Mouse (Mus musculus) liver, embryonic 12.5 days (tissue): ENCODE measurements around the gene Sec1. TPM values are rescaled to one million over a fixed set of nuclear protein-coding genes. Genes with fewer than 3 reads are reported as not detected.
A peak's percentile ranks its signal among the peaks of the same experiment; 100 is the strongest.
"Not testable (repeated sequence)": the region's sequence is repeated elsewhere in the genome, so short reads cannot be mapped to it uniquely, and the experiment has no call there.

Experiments
- ATAC-seq: fragments of 200-750 bp; cut with Nextera tagmentation; 2 replicates; pipeline ENCODE4 v1.8.0; 2017; ENCODE audit warnings: moderate number of reproducible peaks, mild to moderate bottlenecking, moderate library complexity
- H3K27ac ChIP-seq: fragments of 300-500 bp; sonication (generic); 2 replicates; pipeline ENCODE4 v1.5.1; 2016; ENCODE audit warnings: mild to moderate bottlenecking
- H3K27me3 ChIP-seq: fragments of 300-500 bp; sonication (generic); replicated peaks from 2 replicates; pipeline ENCODE4 v1.6.1; 2016; ENCODE audit warnings: mild to moderate bottlenecking, moderate library complexity
- H3K36me3 ChIP-seq: fragments of 300-500 bp; sonication (generic); 2 replicates; pipeline ENCODE4 v1.6.1; 2016; ENCODE audit warnings: mild to moderate bottlenecking, moderate library complexity
- H3K4me1 ChIP-seq: fragments of 300-500 bp; sonication (generic); 2 replicates; pipeline ENCODE4 v1.6.1; 2016
- H3K4me2 ChIP-seq: fragments of 300-500 bp; sonication (generic); 2 replicates; pipeline ENCODE4 v1.6.1; 2016; ENCODE audit warnings: mild to moderate bottlenecking, moderate library complexity
- H3K4me3 ChIP-seq: fragments of 300-500 bp; sonication (generic); 2 replicates; pipeline ENCODE4 v1.5.1; 2016; ENCODE audit warnings: mild to moderate bottlenecking, moderate library complexity
- H3K9ac ChIP-seq: fragments of 300-500 bp; sonication (generic); 2 replicates; pipeline ENCODE4 v1.6.1; 2016; ENCODE audit warnings: mild to moderate bottlenecking, moderate library complexity
- H3K9me3 ChIP-seq: fragments of 300-500 bp; sonication (generic); replicated peaks from 2 replicates; pipeline ENCODE4 v1.6.1; 2016; ENCODE audit warnings: mild to moderate bottlenecking, moderate library complexity
- WGBS: fragments of 180-500 bp; shearing (Covaris S2); methylation state at CpG from one replicate; pipeline ENCODE4 v1.1.7; 2016; ENCODE audit not compliant: insufficient replicate concordance; 5-methylcytosine and 5-hydroxymethylcytosine counted together
- polyA plus RNA-seq: library from polyadenylated mRNA; unstranded; fragments of >200 nt; fragmentation: Nextera tagmentation; extraction: Ambion mirVana; gene quantifications from 2 replicates; pipeline ENCODE4 v1.2.1, GENCODE M21; 2016

The Sec1 gene
- polyA plus RNA-seq, 1 experiment from 2014 or later = 0.11 TPM

DNA sequence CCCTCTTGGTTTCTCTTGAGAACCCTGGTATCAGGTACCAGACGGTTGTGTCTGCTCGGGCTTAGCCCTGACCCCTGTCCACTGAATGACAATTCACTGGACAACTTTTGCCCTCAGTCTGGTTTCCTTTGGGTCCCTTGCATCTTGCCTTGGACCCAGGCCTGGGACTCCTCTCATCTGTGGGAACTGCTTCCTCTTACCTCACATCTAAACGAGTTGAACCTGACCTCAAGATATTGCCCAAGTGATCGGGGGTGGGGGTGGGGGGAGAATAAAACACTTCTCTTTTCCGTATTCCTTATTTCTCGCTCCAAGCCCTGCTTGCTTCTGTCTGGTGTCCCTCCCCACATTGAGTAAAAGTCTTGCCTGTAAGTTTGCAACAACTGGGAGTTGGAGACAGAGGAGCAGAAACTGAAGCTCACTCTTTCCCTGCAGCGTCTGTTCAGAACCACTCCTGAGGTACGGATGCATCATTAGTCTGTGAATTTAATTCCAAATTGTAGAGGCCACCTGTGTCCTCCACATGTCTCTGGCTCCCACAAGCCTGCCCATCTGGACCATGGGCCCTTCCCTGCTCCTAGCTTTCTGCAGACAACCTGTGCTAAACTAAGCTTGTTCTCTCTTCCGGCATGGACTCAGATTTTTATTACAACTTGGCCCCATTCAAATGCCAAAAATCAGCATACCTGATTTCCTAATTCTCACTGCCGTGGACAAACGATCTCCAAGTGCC, 33.3 kb downstream of the Sec1 start:
- Histone ChIP-seq H3K4me1 (peaks cover 17% of the 10 kb centered on the region; the same call in 1 of the 2 replicates), H3K9ac (no peak overlapping the region), H3K4me3 (no peak overlapping the region), H3K27ac (no peak overlapping the region), H3K27me3 (peaks cover 17% of the 10 kb centered on the region), H3K36me3 (no peaks in the 10 kb centered on the region), H3K4me2 (no peak overlapping the region), H3K9me3 (no peaks in the 10 kb centered on the region)
- ATAC-seq = no peak
- WGBS = 56% methylated on average over 11 of the region's 11 CpGs

DNA sequence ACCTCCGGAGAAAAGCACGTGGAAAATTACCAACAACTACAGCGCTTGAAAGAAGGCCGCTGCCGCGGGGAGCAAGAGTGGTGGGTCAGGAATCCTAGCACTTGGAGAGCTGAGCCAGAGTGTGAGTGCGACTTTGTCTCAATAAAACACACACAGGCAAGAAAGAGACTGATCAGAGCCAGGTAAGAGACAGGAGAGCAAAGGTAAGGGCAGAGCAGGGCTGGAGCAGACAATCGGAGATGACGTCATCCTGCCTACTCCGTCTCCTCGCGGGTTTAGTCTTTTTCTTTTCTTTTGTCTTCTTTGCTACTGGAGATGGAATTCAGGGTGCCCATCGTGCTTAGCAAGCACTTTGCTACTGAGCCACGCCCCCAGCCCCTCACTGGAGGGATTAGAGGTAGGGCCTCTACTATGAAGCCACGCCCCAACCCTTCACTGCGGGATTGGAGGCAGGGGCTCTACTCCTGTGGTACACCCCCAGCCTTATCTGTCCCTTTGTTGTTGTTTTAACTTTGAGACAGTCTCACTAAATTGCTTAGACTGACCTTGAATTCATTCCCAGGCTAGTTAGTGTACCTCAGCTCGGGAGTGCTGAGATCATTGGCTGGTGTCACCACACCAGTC, 39.7 kb downstream of the Sec1 start:
- no peak for ATAC-seq
- Histone ChIP-seq H3K36me3 (no peaks in the 10 kb centered on the region), H3K27me3 (no peaks in the 10 kb centered on the region; the same call in 1 of the 2 replicates), H3K27ac (no peak overlapping the region), H3K9me3 (no peaks in the 10 kb centered on the region), H3K4me3 (0 out of 2 replicates have a peak overlapping the region, but pooled peaks have one; percentile 19), H3K9ac (no peak overlapping the region), H3K4me1 (peaks cover 5% of the 10 kb centered on the region), H3K4me2 (peak overlapping the region; percentile 52)
- 37% methylated on average over 17 of the region's 17 CpGs for WGBS

DNA sequence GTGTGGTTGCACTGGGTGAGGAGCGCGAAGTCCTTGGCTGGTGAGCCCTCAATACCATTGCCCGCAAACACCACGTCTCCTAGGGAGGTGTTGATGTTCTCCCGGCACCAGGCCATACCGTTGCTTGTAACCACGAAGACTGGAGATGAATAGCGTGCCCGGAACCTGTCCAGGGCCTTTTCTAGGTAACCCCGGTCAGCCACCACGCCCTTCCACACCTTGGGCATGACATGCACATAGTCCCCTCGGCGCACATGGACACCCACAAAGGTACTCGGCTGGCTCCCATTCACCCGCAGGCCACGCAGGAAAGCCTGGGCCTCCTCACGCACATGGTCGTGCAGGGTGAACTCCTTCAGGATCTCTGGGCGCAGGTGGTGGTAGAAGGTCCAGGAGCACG, 43.7 kb downstream of the Sec1 start:
- ATAC-seq, H3K27ac ChIP-seq, H3K4me3 ChIP-seq, H3K36me3 ChIP-seq, H3K4me1 ChIP-seq, H3K27me3 ChIP-seq, H3K9ac ChIP-seq, H3K9me3 ChIP-seq, H3K4me2 ChIP-seq: not testable (repeated sequence)
- 82% methylated on average over 20 of the region's 20 CpGs for WGBS

DNA sequence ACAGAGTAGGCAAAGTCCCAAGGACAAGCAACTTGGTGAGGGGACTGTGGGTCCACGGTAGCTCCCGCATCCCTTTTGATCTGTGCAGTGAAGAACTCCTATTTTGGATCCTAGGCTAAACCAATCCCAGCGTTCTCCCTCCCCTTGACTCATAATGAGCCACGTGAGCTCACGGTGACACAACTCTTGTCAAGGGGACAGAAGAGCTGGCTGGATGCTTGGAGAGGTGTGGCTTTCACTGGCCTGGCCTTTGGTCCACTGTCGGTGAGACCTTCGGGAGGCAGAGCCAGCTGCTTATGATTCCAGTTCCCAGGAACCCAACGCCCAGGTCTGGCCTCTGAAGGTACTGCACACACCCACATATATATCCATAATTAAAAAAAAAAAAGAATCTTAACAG, 44.9 kb downstream of the Sec1 start:
- Histone ChIP-seq H3K9ac (no peak overlapping the region), H3K36me3 (no peaks in the 10 kb centered on the region), H3K9me3 (no peaks in the 10 kb centered on the region), H3K27me3 (peaks cover 16% of the 10 kb centered on the region), H3K4me3 (no peak overlapping the region), H3K4me2 (no peak overlapping the region), H3K4me1 (no peaks in the 10 kb centered on the region; the same call in 1 of the 2 replicates), H3K27ac (no peak overlapping the region)
- ATAC-seq = no peak
- 66% methylated on average over 8 of the region's 8 CpGs for WGBS

DNA sequence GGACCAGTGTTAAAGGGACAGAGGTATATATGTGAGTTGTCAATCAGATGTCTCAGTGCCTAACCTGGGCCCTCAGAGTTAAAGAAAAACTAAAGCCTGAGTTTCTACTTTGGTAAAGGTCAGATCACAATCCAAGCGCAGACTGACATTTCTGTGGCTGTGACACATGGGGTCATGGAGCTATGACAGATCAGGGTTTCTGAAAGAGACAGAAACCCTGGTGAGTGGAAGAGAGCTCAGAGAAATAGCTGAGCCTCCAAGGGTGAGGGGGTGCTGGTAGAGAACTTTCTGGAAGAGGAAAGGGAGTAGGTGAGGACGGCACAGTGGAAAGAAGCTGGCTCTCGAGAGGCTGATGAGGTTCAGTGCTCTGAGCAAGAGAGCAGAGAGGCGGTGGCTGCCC, 47.5 kb downstream of the Sec1 start:
- Histone ChIP-seq H3K9ac (no peak overlapping the region), H3K4me2 (no peak overlapping the region), H3K27me3 (peaks cover 27% of the 10 kb centered on the region), H3K36me3 (no peaks in the 10 kb centered on the region), H3K9me3 (no peaks in the 10 kb centered on the region), H3K4me1 (peaks cover 22% of the 10 kb centered on the region), H3K27ac (no peak overlapping the region), H3K4me3 (no peak overlapping the region)
- ATAC-seq = no peak
- WGBS = 60% methylated on average over 4 of the region's 4 CpGs

DNA sequence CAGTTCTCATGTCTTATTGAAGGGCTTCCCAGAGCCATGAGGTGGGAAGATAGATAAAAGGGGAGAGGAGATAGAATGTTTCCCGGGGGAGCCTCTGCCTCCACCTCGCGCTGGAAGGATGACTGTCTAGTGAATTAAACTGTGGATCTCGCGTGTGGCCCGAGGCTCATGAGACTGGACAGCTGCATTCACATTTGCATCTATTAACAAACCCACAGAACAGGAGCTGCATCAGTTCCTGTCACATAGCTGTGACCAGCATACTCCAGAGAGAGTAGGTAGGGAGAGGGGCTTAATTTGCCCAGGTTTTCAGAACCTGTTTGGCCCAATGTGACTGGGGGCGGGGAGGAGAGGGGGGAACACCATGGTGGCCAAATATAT, 48.6 kb downstream of the Sec1 start:
- Histone ChIP-seq H3K4me1 (peaks cover 22% of the 10 kb centered on the region), H3K9ac (no peak overlapping the region)
- WGBS = 72% methylated on average over 7 of the region's 7 CpGs

DNA sequence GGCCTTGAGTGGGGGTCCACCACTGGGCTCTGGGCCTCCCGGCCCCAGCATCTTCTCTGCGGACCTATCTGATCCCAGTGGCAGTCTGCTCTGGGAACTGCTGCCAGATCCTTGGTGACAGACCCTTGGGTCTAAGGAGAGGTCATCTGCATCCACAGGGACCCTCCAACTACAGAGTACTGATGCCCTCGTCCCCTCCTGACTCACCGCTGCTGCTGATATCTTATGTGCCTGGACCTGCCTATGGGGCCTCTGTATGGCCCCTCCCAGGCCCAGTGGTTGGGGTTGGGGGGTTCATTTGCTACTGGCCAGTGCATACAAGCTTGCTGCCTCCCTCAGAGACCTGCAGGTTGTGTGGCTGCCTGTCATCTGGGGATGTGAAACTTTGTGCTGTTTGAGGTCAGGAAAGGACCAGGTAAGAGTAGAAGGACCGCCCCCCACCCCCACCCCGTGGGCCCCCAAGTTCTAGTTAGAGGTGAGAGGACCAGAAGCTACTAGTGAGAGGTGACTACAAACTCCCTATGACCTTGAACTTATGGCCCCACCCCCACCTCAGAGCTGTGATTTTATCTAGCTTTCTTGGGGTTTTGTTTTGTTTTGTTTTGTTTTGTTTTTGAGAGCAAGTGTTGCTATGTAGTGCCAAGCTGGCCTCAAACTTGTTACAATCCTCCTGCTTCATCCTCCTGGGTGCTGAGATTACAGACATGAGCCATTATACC, 49.2 kb downstream of the Sec1 start:
- Histone ChIP-seq H3K9ac (no peak overlapping the region), H3K36me3 (no peaks in the 10 kb centered on the region), H3K9me3 (no peaks in the 10 kb centered on the region), H3K4me1 (peaks cover 22% of the 10 kb centered on the region), H3K4me2 (no peak overlapping the region), H3K27me3 (peaks cover 40% of the 10 kb centered on the region), H3K4me3 (no peak overlapping the region), H3K27ac (no peak overlapping the region)
- WGBS = 52% methylated on average over 6 of the region's 6 CpGs
- no peak for ATAC-seq

More for the DNA sequence above, 48.6 kb downstream of the Sec1 start:
- Histone ChIP-seq H3K4me3 (no peak overlapping the region), H3K36me3 (no peaks in the 10 kb centered on the region), H3K27ac (no peak overlapping the region), H3K27me3 (peaks cover 37% of the 10 kb centered on the region), H3K9me3 (no peaks in the 10 kb centered on the region), H3K4me2 (no peak overlapping the region)
- ATAC-seq = no peak

DNA sequence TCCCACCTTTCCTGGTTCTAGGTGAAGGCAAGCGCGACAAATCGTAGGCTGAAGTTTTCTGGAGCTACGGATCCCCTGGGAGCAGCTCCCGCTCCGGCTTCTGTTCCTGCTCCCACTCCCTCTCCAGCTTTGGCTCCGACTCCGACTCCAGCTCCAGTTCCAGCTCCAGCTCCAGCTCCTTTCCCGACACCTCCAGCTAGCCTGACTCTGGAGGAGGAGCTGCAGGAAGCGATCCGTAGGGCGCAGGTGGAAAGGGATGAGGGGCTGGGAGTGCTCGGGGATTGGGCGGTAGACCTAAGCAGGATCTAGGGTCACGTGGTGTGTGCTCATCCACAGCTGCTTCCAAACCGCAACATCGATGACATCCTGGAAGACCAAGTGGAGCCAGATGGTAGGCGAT, 50.0 kb downstream of the Sec1 start:
- Histone ChIP-seq H3K9ac (no peak overlapping the region), H3K27ac (no peak overlapping the region), H3K4me2 (peak overlapping the region; percentile 69), H3K36me3 (no peaks in the 10 kb centered on the region), H3K4me3 (peak overlapping the region; percentile 39), H3K4me1 (peaks cover 22% of the 10 kb centered on the region), H3K27me3 (peaks cover 41% of the 10 kb centered on the region), H3K9me3 (no peaks in the 10 kb centered on the region)
- ATAC-seq = no peak
- WGBS = 10% methylated on average over 18 of the region's 18 CpGs

DNA sequence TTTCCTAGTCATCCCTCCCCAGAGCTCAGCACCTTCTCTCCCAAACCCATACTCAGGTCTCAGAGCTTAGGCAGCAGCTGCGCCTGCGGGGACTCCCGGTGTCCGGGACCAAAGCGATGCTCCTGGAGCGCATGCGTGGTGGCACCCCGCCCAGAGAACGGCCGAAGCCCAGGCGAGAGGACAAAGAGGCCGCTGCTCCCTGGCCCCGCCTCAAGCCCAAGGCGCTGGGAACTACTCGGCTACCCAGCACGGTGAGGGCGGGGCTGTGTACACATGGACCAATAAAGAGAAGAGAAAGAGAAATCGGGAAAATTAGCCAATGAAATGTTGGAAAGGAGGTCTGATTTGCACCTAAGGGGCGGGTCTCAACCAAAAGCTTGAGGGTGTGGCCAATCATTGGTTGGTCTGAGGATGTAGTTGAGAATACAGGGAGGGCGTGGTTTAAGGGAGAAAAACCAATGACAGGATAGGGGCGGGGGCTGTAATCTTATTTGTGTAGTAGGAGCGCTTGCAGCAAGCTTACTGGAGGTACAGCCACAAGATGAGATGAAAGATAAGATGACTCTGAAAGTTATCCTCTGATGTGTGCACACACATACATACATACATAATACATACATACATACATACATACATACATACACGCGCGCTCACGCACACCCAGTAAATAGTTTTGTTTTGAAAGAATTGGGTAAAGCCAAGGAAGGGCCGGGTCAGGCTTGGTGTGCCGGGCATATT, 50.6 kb downstream of the Sec1 start:
- Histone ChIP-seq H3K4me1 (peaks cover 22% of the 10 kb centered on the region), H3K4me3 (peak overlapping the region; percentile 39), H3K9me3 (no peaks in the 10 kb centered on the region), H3K36me3 (no peaks in the 10 kb centered on the region), H3K27me3 (peaks cover 41% of the 10 kb centered on the region), H3K9ac (peak overlapping the region; percentile 52), H3K27ac (peak overlapping the region; percentile 61; the same call in 1 of the 2 replicates), H3K4me2 (peak overlapping the region; percentile 69)
- peak; percentile 85 for ATAC-seq
- 4% methylated on average over 28 of the region's 28 CpGs for WGBS

DNA sequence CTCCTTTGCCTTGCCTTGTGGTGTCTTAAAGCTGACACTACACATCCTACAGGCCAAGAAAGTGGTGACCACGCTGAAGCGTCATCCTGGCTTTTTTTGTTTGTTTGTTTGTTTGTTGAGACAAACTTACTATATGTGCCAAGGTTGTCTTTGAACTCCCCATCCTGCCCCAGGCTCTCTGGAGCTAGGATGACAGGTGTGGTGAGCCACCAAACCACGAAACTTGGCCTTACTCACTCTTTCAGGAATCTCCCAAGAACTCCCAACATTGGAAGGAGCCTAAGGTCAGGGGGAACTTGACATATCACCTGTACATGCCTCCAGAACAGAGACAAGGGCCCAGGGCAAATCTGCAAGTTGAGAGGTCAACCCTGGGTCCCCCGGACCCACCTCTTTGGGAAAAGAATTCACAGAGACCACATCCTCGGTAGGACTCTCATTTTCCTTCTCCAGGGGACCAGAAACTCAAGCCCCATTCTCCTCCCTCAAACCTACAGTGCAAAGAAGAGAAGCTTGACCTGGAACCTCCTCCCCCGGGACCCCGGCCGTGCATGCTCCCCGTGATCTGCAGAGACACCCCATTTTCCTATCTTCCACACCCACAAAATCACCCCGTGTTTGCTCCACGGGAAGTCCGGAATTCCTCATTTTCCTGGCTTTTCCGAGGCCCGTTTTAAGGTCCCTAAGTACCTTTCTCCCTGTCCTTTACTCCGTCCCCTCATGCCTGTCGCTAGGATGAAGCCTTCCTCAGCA, 51.5 kb downstream of the Sec1 start:
- 41% methylated on average over 16 of the region's 16 CpGs for WGBS
- H3K36me3 ChIP-seq = no peaks in the 10 kb centered on the region
- peak overlapping the region; percentile 69 for H3K4me2 ChIP-seq
- peak overlapping the region; percentile 39 for H3K4me3 ChIP-seq
- H3K4me1 ChIP-seq = peaks cover 22% of the 10 kb centered on the region
- H3K9me3 ChIP-seq = no peaks in the 10 kb centered on the region
- peak overlapping the region; percentile 52 for H3K9ac ChIP-seq
- H3K27me3 ChIP-seq = peaks cover 41% of the 10 kb centered on the region
- no peak for ATAC-seq
- H3K27ac ChIP-seq = peak overlapping the region; percentile 61; the same call in 1 of the 2 replicates

DNA sequence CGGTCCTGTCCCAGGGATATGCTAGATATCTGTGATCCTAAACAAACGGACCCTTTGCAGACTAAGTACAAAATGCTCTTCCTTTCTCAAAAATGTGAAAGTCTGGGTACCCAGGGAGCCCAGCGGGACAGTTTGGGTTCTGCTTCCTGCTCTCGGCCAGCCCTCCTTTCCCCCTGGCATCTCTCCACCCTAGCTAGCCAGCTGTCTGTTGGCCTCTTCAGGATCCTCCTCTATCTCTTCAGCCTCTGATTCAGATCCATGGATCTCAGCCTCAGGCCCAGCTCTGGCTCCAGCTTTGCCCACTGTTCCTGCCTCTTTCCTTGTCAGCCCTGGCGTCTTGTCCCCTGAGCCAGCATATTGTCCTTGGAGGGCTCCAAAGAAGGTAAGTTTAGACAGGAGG, 52.1 kb downstream of the Sec1 start:
- no peak overlapping the region for H3K9ac ChIP-seq

More for the DNA sequence above, 52.1 kb downstream of the Sec1 start:
- Histone ChIP-seq H3K9me3 (no peaks in the 10 kb centered on the region), H3K27me3 (peaks cover 41% of the 10 kb centered on the region), H3K36me3 (no peaks in the 10 kb centered on the region), H3K27ac (no peak overlapping the region), H3K4me2 (no peak overlapping the region), H3K4me1 (peaks cover 22% of the 10 kb centered on the region), H3K4me3 (no peak overlapping the region)
- ATAC-seq = no peak
- 68% methylated on average over 5 of the region's 5 CpGs for WGBS
